Mouse (Mus musculus): ENCODE data around the gene Egfr.

Egfr gene

GRCm38 (mm10) chr11:16752007-16752348, at the start of gene Egfr:
Gene Egfr (plus strand): TSS chr11:16752203.
- in situ Hi-C loops (cut with MboI, MseI), result no loop called here

- in situ Hi-C loops (cut with MboI, MseI), result no loop called here
These were observed 48.8 kb upstream of the Egfr start for GRCm38 (mm10) chr11:16703221-16703620.

GRCm38 (mm10) chr11:16735083-16735644, 16.8 kb upstream of the Egfr start:
- in situ Hi-C loops (cut with MboI, MseI), result loop anchor here in 1 of 2 experiments (25.0 kb wide), 1 partner anchor 98 kb away; no protein-coding TSS in a partner anchor

- in situ Hi-C loops (cut with MboI, MseI), result loop anchor here in 1 of 2 experiments (25.0 kb wide), 1 partner anchor 100 kb away; no protein-coding TSS in a partner anchor
These were observed 14.7 kb upstream of the Egfr start for GRCm38 (mm10) chr11:16737323-16737722.

- in situ Hi-C loops (cut with MboI, MseI), result loop anchor here in 1 of 2 experiments (25.0 kb wide), 1 partner anchor 101 kb away; no protein-coding TSS in a partner anchor
These were observed 13.3 kb upstream of the Egfr start for GRCm38 (mm10) chr11:16738691-16739090.

- in situ Hi-C loops (cut with MboI, MseI), result loop anchor here in 1 of 2 experiments (25.0 kb wide), 1 partner anchor 102 kb away; no protein-coding TSS in a partner anchor
These were observed 12.8 kb upstream of the Egfr start for GRCm38 (mm10) chr11:16739155-16739554.

- in situ Hi-C loops (cut with MboI, MseI), result loop anchor here in 1 of 2 experiments (25.0 kb wide), 1 partner anchor 104 kb away; no protein-coding TSS in a partner anchor
These were observed 11.1 kb upstream of the Egfr start for GRCm38 (mm10) chr11:16740691-16741611.

GRCm38 (mm10) chr11:16742251-16742650, 9.8 kb upstream of the Egfr start:
- in situ Hi-C loops (cut with MboI, MseI), result loop anchor here in 1 of 2 experiments (25.0 kb wide), 1 partner anchor 105 kb away; no protein-coding TSS in a partner anchor

GRCm38 (mm10) chr11:16742821-16743220, 9.2 kb upstream of the Egfr start:
- in situ Hi-C loops (cut with MboI, MseI), result loop anchor here in 1 of 2 experiments (25.0 kb wide), 1 partner anchor 106 kb away; no protein-coding TSS in a partner anchor

- in situ Hi-C loops (cut with MboI, MseI), result no loop called here
These were observed 483 bp upstream of the Egfr start for GRCm38 (mm10) chr11:16751457-16751982.

- in situ Hi-C loops (cut with MboI, MseI), result no loop called here
These were observed 548 bp downstream of the Egfr start for GRCm38 (mm10) chr11:16752349-16753153.

- in situ Hi-C loops (cut with MboI, MseI), result no loop called here
These were observed 1.4 kb downstream of the Egfr start for GRCm38 (mm10) chr11:16753154-16754040.

- in situ Hi-C loops (cut with MboI, MseI), result no loop called here
These were observed 7.9 kb downstream of the Egfr start for GRCm38 (mm10) chr11:16759930-16760329.

GRCm38 (mm10) chr11:16761184-16761583, 9.2 kb downstream of the Egfr start:
- in situ Hi-C loops (cut with MboI, MseI), result no loop called here

- in situ Hi-C loops (cut with MboI, MseI), result no loop called here
These were observed 14.2 kb downstream of the Egfr start for GRCm38 (mm10) chr11:16766038-16766815.

GRCm38 (mm10) chr11:16767984-16768383, 16.0 kb downstream of the Egfr start:
- in situ Hi-C loops (cut with MboI, MseI), result no loop called here

- in situ Hi-C loops (cut with MboI, MseI), result no loop called here
These were observed 17.3 kb downstream of the Egfr start for GRCm38 (mm10) chr11:16769276-16769675.

GRCm38 (mm10) chr11:16769709-16770303, 17.8 kb downstream of the Egfr start:
- in situ Hi-C loops (cut with MboI, MseI), result no loop called here

- in situ Hi-C loops (cut with MboI, MseI), result no loop called here
These were observed 19.0 kb downstream of the Egfr start for GRCm38 (mm10) chr11:16770966-16771365.
